Mouse (Mus musculus) heart, postnatal 0 days (tissue): ENCODE measurements around the gene Rora. TPM values are rescaled to one million over a fixed set of nuclear protein-coding genes. Genes with fewer than 3 reads are reported as not detected.

Source experiments
- ATAC-seq: fragments of 200-750 bp; cut with Nextera tagmentation; 2 replicates; pipeline ENCODE4 v1.8.0; 2017; ENCODE audit warnings: low read depth, moderate number of reproducible peaks, moderate library complexity; ENCODE audit not compliant: insufficient read depth
- DNase-seq: peaks from one replicate; pipeline ENCODE4 v3.0.0-alpha.2; 2016; ENCODE audit warnings: low spot score
- H3K27ac ChIP-seq: fragments of 300-500 bp; sonication (generic); 2 replicates; pipeline ENCODE4 v1.5.1; 2014; ENCODE audit warnings: low read depth, mild to moderate bottlenecking
- H3K27me3 ChIP-seq: fragments of 300-500 bp; sonication (generic); 2 replicates; pipeline ENCODE4 v1.6.1; 2014; ENCODE audit warnings: low read length, mixed read lengths; ENCODE audit not compliant: control insufficient read depth, insufficient read depth
- H3K36me3 ChIP-seq: fragments of 300-500 bp; sonication (generic); replicated peaks from 2 replicates; pipeline ENCODE4 v1.6.1; 2014; ENCODE audit warnings: low read length, mixed read lengths; ENCODE audit not compliant: control insufficient read depth, insufficient read depth
- H3K4me1 ChIP-seq: fragments of 300-500 bp; sonication (generic); 2 replicates; pipeline ENCODE4 v1.6.1; 2014; ENCODE audit warnings: antibody characterized with exemption; ENCODE audit not compliant: control insufficient read depth, insufficient read depth
- H3K4me2 ChIP-seq: fragments of 300-500 bp; sonication (generic); 2 replicates; pipeline ENCODE4 v1.6.1; 2014; ENCODE audit warnings: low read depth, mild to moderate bottlenecking, low read length, moderate library complexity
- H3K4me3 ChIP-seq: fragments of 300-500 bp; sonication (generic); 2 replicates; pipeline ENCODE4 v1.5.1; 2014; ENCODE audit warnings: low read depth, low read length
- H3K9ac ChIP-seq: fragments of 300-500 bp; sonication (generic); replicated peaks from 2 replicates; pipeline ENCODE4 v1.6.1; 2014; ENCODE audit warnings: low read depth, low read length, mixed read lengths
- H3K9me3 ChIP-seq: fragments of 300-500 bp; sonication (generic); replicated peaks from 2 replicates; pipeline ENCODE4 v1.6.1; 2016; ENCODE audit warnings: low read length; ENCODE audit not compliant: control insufficient read depth
- CTCF ChIP-seq: IDR thresholded peaks from 2 replicates; pipeline ENCODE4 v1.5.1; 2016; ENCODE audit warnings: antibody characterized with exemption, control low read depth, low read depth
- EP300 ChIP-seq: IDR thresholded peaks from 2 replicates; pipeline ENCODE4 v1.6.1; 2016; ENCODE audit warnings: antibody characterized with exemption, low read depth
- WGBS: fragments of 180-500 bp; shearing (Covaris S2); extraction: QIAGEN DNeasy Blood & Tissue Kit; methylation state at CpG from one replicate; pipeline ENCODE4 v1.1.7; 2014; 5-methylcytosine and 5-hydroxymethylcytosine counted together
- polyA plus RNA-seq: library from polyadenylated mRNA; unstranded; fragments of >200 nt; fragmentation: Nextera tagmentation; extraction: Ambion mirVana; gene quantifications from 2 replicates; pipeline ENCODE4 v1.2.1, GENCODE M21; 2015
- total RNA-seq: library from RNA; depleted of rRNA; stranded (reverse); fragments of >200 nt; gene quantifications from 2 replicates; pipeline ENCODE4 v1.2.3, GENCODE M21; 2014; ENCODE audit warnings: low replicate concordance

Gene Rora
- total and polyA plus RNA-seq, 2 experiments from 2014 or later, result 7.9 to 9.8 TPM

- peak; percentile 49 for DNase-seq
- WGBS, result 39% methylated on average over 4 of the region's 4 CpGs
- no peak for TF ChIP-seq EP300
- peak; percentile 77 for TF ChIP-seq CTCF
Observed at GRCm38 (mm10) chr9:68689351-68689750, 35.8 kb downstream of the Rora start.

DNA sequence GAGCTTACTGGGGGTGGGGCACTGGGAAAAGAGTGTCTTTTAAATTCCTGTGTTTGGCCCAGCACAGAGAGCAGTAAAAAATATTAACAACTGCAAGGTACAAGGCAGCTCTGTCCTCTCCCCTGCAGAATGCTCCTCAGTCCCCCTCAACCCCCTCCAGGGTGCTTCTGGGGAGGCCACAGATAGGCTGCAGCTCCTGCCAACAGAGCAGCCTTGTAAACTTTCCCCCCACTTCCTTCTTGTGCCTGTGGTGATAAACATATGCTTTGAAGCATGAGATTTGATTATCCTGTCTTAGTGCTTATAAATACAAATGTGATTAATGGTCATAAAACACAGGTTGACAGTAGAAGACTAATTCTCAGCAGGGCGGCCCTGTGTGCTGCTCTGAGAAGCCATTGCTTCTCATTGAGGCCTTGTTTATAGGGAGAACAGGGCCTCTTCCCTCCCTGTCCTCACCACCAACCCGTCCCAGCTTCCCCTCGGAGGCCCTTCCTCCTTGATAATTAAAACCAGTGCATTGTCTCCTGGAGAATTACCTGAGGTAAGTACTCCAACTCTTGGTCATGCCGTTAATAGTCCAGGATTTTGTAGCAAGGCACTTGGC is 41.4 kb downstream of the Rora start:
- Histone ChIP-seq H3K9me3 (no peaks in the 10 kb centered on the region), H3K27ac (no peak overlapping the region), H3K36me3 (no peaks in the 10 kb centered on the region), H3K9ac (no peak overlapping the region), H3K4me3 (no peak overlapping the region), H3K27me3 (0 out of 2 replicates have a peak, but pooled peaks cover 4% of the 10 kb centered on the region), H3K4me2 (no peak overlapping the region), H3K4me1 (peaks cover 4% of the 10 kb centered on the region)
- 70% methylated on average over 4 of the region's 4 CpGs for WGBS
- DNase-seq, result no peak
- ATAC-seq, result no peak
- TF ChIP-seq CTCF (no peak), EP300 (no peak)

More at GRCm38 (mm10) chr9:68689351-68689750, 35.8 kb downstream of the Rora start:
- Histone ChIP-seq H3K4me1 (no peaks in the 10 kb centered on the region; the same call in 1 of the 2 replicates), H3K4me3 (no peak overlapping the region), H3K27me3 (no peaks in the 10 kb centered on the region), H3K9me3 (no peaks in the 10 kb centered on the region), H3K36me3 (no peaks in the 10 kb centered on the region), H3K27ac (no peak overlapping the region), H3K9ac (no peak overlapping the region), H3K4me2 (no peak overlapping the region)
- ATAC-seq, result no peak

DNA sequence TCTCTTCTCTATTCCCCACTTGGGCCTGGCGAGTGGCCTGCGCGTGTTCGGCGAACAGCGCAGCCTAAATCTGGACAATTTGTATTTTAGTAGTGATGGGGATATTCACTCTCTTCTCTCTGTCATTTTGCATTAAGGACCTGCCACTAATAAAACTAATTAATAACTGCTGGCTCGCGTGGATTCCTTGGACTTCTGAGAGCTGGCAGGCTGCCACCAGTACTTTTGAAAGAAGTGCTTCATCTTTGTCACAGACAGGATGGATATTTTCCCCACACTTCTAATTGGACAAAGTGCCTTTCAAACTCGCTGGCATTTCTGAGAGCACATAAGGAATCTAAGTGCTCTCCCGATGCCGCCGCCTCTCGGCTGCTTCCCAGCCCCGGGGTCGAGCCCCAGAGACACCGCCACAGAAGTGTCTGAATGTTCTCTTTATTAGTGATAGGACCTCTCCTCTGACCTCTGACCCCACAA is 41.9 kb downstream of the Rora start:
- no peak for ATAC-seq
- peaks cover 4% of the 10 kb centered on the region for H3K4me1 ChIP-seq
- no peak for TF ChIP-seq CTCF
- TF ChIP-seq EP300, result no peak
- DNase-seq, result no peak
- 47% methylated on average over 16 of the region's 16 CpGs for WGBS
- H3K9me3 ChIP-seq, result no peaks in the 10 kb centered on the region
- H3K36me3 ChIP-seq, result no peaks in the 10 kb centered on the region
- no peak overlapping the region for H3K9ac ChIP-seq
- H3K27ac ChIP-seq, result no peak overlapping the region
- no peak overlapping the region for H3K4me2 ChIP-seq
- H3K27me3 ChIP-seq, result 0 out of 2 replicates have a peak, but pooled peaks cover 4% of the 10 kb centered on the region
- no peak overlapping the region for H3K4me3 ChIP-seq

- H3K36me3 ChIP-seq, result no peaks in the 10 kb centered on the region
- H3K9ac ChIP-seq, result no peak overlapping the region
- H3K4me3 ChIP-seq, result no peak overlapping the region
- no peak overlapping the region for H3K27ac ChIP-seq
- H3K4me1 ChIP-seq, result peaks cover 4% of the 10 kb centered on the region
- ATAC-seq (no peak), DNase-seq (no peak)
- 0 out of 2 replicates have a peak, but pooled peaks cover 4% of the 10 kb centered on the region for H3K27me3 ChIP-seq
- TF ChIP-seq EP300, result no peak
- no peak for TF ChIP-seq CTCF
- H3K4me2 ChIP-seq, result no peak overlapping the region
- WGBS, result 81% methylated on average over 3 of the region's 3 CpGs
- no peaks in the 10 kb centered on the region for H3K9me3 ChIP-seq
Observed at GRCm38 (mm10) chr9:68696425-68696956, 42.9 kb downstream of the Rora start.

DNA sequence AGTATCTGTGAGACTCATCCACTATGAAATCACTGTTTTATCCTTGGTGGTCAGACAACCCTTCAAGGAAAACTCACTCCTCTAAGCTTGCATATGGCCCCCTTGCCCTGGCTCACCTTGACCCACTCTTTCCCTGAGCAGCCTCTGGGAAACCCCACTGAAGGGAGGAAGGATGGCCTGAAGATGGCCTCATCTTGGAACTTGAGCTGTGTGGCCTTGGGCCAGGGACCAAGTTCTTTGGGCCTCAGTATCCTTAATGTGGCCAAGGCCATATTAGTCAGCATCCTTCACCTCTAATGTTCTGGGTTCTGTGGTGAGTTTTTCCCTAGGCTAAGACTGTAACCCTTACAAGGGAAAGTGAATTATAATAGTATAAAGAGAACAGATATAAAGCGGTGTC is 45.8 kb downstream of the Rora start:
- H3K27me3 ChIP-seq, result 0 out of 2 replicates have a peak, but pooled peaks cover 4% of the 10 kb centered on the region
- no peak overlapping the region for H3K27ac ChIP-seq
- H3K36me3 ChIP-seq, result no peaks in the 10 kb centered on the region
- DNase-seq (no peak), ATAC-seq (no peak)
- TF ChIP-seq EP300, result no peak
- TF ChIP-seq CTCF, result no peak
- H3K4me3 ChIP-seq, result no peak overlapping the region
- H3K4me1 ChIP-seq, result peaks cover 4% of the 10 kb centered on the region; the same call in 1 of the 2 replicates
- 78% methylated on average over 1 of the region's 1 CpGs for WGBS
- no peaks in the 10 kb centered on the region for H3K9me3 ChIP-seq
- no peak overlapping the region for H3K9ac ChIP-seq
- H3K4me2 ChIP-seq, result no peak overlapping the region
